Mouse (Mus musculus): ENCODE results near the gene Vps37c. TPM values are rescaled to one million over a fixed set of nuclear protein-coding genes. Genes with fewer than 3 reads are reported as not detected.

Gene Vps37c
- total RNA-seq, 1 experiment from 2014 or later = 19.1 TPM

DNA sequence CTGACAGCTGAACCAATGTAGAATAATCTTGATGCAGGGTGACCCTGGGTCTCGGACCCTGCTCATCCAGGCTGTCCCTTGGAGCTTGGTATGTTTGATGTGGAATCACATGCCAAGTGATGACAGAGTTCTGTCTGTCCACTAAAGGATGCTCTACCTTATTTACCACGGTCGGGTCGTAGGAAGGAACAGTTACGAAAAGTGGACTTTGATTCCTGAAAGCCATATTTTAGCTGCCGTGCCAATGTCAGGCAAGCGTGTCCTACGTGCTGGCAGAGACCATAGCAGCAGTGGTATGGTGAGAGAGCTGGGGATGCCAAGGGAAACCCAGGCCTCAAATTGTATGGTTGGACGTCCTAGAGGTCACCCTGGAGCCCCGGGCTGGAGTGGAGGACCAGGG is 25.0 kb downstream of the Vps37c start:
- DNase-seq = no peak

DNA sequence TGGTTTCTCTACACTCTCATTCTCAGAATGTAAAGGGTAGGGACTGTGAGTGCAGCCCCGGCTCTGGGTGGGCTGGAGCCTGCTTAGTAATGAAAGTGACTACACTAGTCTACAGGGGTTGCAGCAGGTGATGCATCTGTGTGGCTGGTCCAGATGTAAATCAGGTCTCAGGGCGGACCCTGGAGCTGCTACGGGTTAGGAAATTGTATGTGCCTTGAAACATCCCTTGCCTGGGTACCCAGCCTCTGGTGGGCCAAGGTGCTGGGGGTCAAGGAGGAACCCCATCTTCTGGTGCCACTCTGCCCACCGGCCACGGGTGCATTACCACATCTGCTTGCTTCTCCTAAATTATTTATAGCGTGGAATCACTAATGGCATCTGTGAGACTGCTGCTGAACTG is 25.6 kb downstream of the Vps37c start:
- no peak for DNase-seq

DNA sequence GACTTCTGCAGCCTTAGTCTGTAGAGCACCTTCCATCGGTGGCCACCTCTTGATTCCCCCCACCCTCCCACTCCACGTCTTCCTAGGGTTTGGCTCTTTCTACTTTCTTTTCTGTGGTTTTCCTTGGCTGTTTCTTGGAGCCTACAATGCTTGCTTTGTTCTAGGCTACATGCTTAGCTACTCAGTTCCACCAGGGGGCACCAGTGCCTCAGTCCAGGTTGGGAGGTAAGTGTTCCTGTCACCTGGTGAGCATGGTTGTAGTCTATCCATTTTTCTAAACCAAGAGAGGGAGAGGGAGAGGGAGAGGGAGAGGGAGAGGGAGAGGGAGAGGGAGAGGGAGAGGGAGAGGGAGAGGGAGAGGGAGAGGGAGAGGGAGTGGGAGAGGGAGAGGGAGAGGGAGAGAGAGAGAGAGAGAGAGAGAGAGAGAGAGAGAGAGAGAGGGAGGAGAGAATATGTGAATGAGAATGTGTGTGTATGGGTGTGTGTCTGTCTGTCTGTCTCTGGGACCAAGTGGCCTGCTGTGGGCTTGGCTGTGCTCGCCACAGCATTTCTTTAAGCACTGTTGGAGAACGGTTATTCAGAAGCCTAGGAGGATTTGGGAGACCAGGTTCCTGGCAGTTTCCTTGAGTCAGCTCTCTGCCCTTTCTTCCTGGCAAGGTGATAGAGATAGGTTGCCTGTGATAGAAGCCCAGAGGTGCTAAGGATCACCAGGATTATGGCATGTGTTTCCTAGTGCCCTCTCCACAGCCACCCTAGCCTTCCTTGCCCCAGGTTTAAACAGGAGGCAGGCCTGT is 26.3 kb downstream of the Vps37c start:
- DNase-seq = peak; percentile 86

DNA sequence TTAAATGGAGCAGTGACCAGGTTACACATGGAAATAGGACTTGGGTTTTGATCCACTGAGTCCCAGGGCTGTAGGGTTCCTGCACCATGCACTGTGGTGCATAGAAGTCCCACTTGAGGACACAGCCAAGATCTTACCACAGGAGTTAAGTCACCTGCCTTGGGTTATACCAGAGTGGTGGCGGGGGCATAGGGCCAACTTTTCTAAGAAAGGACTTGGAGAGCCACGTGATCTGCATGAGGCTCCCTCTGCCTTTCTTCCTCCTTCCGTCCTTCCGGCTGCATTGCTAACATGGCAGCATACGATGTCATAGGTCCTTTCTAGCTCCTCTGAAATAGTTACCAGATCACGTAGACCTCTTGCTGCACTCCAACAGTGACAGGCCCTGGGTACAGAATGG is 26.9 kb downstream of the Vps37c start:
- DNase-seq = no peak

DNA sequence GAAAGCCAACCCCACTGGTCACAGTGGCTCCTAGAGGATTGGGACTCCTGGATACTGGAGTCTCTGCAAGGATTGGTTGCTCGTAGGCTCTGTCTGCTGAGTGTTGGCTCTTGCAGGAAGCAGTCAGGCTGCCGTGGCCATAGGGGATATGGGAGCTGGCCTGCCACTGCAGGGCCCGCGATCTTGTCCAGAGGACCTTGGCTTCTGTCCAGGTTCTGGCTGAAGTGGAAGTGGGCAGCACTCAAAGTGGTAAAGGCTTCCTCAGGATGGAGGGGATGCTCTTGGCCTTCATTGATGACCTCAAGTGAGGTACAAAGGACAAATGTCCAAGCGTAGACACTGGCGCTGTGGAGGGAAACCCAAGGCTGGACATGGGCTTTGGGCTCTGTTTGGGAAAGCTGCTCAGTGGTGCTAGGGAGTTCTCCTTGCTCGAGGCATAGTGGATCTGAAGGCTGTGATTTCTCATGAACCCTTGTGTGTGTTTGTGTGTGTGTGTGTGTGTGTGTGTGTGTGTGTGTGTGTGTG is 29.8 kb downstream of the Vps37c start:
- peak; percentile 65 for DNase-seq

DNA sequence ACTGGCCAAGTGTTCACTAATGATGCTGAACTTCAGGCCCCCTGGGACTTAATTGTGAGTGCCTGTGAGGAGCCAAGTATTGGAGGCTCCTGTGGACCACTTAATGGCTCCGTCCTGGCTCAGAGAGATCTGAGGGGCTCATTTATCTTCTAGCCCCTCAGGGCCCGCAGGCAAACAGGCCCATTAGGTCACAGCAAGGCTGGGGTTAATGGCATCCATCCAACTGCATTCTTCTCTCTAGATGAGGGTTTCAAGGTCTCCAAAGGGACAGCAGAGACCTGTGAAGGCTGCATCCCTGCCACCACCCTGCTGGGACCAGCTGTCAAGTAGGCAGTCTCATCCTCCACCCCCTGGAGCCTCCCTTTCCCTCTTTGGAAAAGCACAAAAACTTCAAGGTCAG is 31.2 kb downstream of the Vps37c start:
- peak; percentile 35 for DNase-seq

DNA sequence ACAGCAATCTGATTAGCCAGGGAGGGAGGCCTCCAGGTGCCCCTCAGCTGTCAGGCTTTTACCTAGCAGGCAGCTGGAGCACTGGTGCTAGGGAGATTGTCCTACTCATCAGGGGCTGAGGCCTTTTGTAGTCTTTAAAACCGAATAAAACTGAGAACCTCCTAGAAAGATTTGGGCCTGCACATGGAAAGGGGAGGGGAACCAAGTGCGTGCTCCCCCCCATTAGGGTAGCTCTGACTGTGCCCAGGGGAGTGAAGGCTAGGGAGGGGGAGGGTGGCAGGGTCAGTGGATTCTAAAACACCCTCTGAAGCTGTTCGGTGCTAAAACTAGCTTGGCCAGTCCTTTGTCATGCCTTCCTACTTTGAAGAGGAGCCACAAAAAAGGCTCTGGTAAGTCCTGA is 32.0 kb downstream of the Vps37c start:
- no peak for DNase-seq

DNA sequence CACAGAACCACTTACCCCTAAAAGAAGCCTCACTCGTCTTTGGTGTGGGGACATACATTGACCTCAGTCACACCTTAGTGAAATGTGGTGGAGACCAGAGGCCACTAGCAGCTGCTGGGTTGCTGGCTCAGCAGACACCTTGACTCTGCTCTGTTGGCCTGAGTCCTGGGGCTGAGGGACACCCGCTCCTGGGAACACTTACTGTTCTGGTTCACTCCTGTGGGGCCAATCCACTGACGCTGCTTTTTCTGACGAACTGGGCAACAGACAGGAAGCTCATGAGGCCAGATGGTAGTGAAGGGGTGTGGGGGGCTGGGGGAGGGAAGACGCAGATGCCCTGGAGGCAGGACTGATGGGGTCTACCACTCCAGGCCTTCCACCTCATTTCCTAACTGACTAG is 32.5 kb downstream of the Vps37c start:
- DNase-seq = no peak

DNA sequence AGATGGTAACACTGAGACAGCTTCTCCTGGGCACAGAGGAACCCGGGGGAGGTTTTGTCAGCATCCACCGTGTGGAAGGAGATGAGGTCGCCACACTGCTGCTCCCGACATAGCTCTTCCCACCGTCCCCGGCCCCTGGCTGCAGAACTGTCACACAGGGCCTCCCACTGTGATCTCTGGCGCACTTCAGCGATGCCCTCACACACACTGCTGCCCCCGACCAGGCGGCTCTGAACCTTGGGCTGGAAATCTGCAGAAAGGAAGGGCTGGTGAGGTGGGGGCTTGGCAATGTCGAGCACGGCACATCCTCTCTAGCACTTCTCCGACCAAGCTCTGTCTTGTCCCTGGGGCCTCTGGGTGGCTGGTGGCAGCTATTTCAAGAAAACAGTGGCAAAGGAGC is 34.5 kb downstream of the Vps37c start:
- DNase-seq = no peak

DNA sequence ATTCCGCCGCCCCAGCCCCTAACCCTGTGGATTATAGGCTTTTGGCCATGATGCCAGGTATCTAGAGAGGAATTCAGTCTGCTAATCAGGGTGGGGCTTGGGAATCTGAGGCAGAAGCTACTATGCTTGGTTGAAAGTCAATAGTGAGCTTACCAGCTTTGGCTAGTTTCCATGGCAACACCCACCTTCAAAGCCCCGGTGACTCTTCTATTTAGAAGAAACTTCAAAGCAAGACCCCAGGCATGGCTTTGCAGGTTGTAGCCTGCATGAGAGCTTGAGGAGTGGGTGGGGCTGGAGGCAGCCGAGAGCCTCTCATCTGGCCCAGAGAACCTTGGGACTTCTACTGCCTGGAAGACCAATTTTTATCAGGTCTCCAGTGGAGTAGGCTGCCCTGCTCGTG is 35.1 kb downstream of the Vps37c start:
- DNase-seq = no peak

DNA sequence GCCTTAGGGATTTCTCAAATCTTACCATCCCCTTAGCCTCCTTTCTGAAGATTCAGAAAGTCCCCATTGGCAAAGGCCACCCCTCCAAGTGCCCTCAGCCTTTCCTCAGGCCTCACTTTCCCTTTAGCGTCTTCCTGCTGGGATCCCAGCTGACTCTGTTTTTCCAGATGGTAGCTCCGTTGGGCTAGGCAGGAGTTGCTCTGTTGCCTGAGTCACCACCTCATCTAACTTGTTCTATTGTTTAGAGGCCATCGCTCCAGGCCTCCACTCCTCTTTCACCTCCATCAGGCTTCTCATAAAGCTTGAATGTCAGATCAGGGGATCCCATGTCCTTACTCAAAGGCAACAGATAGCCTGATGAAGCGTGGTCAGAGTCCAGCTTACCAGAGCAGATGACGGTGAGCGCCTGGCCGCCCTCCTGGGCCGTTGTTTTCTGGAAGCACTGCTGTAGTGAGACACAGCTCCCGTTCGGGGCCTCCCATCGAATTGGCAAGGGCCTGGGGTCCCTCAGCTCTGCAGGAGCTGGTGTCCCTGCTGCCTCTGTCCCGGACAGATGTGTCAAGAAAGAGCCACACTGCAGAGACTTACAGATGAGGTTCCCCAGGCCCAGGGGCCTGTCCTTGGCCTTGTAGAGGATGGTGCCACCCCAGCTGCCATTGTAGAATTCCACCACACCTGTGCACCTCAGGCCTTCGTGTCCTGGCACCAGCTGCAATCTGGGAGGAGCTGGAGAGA is 36.3 kb downstream of the Vps37c start:
- DNase-seq = no peak

DNA sequence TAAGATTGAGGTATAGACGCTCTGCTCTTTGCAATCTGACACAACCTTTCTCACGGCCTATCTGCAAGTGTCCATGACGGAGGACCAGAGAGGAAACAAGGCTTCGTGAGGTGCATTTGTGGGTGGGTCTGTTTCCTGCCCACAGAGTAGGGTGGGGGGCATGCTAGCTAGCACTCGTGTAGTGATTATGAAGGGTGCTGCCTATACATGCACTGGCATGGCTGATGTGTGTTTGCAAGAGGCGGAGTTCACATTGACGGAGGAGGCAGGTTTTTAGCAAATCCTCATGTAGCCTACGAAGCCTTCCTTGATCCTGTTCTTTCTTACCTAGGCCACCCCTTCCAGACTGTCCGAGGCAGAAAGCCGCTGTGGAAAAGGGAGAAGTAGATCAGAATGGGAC is 41.4 kb downstream of the Vps37c start:
- DNase-seq = no peak

DNA sequence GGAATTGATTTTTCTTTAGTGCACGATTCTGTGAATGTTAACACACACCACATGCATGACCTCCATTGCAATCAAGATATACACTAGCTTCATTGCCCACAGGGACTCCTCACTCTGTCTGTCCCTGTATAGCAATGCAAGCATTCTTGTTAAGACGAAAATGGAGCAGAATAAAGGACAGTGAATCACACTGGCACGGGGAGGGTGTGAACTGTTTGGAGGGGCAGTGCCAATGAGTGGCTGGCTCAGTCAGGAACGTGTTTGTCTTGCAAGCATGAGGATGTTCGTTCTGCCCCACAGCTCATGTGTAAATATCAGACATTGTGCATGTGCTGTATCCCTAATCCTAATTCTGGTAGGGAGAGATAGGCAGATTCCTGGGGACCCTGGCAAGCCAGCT is 41.9 kb downstream of the Vps37c start:
- no peak for DNase-seq

DNA sequence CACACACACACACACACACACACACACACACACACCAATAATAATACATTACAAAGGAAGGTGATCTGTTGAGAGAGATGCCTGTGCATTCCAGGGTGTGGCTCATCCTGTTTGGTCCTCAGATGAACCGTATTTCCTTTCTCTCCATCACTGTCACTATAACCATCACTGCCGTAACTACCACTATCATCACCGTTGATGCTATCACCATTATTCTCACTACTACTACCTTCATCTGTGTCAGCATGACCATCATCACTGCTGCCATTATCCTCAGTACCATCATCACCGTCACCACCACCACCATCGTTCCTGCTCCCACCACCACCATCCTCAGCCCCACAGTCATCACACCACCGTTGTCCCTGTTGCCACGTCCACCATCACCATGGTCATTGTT is 43.4 kb downstream of the Vps37c start:
- no peak for DNase-seq

DNA sequence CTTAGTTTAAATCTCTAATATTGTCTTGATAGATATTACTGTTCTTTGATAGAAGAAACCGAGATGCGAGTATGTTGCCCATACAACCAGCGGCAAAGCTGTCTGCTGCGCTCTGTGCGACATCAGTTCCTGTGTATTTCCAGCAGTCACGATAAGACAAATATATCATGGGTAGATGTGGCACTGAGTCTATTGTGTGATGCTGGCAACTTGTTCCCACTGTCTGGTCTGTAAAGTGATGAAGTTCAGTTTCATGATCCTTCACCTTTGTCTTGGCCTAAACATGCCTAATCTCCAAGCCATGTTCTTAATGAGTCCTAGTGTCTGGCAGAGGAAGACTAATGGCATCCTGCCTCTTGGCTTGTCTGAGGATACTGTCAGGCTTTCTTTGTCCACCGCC is 44.2 kb downstream of the Vps37c start:
- no peak for DNase-seq

DNA sequence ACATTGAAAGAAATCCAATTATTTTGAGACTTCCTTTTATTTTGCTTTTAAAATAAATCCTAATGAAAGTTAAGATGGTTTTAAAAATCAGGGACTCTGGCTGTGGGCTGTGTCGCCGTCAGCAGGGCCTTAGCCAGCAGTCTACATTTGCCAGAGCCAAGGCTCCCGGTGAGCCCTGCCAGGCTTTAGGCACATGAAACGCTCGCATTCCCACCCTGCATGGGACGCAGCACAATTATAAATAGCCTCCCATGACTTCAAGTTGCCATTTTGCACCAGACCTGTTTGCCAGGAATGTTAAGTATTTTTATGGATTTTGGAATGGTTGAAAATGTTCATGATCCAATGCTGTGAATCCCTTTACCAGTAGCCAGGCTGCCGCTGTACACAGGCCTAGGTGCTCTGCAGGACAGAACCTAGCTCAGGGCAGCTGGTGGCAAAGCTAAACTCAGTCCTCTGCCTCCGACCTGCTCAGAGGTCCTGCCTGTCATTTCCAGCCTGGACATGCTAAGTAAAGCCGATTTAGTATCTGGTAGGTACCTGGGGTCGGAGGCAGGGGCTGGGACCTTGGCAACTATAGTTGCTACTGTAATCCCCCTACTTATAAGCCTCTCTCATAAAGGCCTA is 45.1 kb downstream of the Vps37c start:
- DNase-seq = no peak

DNA sequence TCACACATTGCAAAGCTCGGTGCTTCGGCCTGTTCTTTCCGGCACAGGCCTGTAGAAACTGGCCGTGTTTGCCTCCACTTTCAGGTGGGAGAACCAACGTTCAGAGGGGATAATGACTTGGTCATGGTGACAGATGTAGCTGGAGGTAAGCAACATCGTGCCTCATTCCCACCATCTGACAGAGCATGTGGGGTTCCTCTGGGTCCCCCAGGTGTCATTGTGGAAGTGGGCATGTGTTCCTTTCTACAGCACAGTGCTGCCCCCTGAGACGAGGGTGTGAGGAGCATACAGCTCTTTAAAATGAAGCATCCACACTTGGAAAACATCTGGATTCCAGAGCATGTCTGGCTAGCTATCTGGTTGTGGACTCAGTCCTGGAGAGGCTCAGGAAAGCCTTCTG is 46.0 kb downstream of the Vps37c start:
- no peak for DNase-seq

DNA sequence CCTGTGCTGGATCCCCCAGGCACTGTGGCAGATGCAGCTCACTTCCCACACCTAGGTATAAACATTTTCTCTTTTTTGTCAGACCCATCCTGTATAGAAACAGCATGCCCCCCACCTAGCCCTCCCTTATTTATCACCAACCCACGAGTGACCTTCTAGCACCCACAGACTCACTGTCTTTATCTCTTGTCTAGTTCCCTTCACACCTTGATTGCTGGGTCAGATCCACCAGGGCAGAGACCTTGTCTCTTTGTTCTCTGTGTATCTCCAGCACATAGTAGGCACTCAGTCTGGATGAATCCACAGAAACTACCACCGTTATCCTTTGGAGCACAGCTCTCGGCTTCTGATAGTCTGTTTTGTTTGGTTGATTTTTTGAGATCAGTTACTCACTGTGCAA is 46.5 kb downstream of the Vps37c start:
- DNase-seq = no peak

DNA sequence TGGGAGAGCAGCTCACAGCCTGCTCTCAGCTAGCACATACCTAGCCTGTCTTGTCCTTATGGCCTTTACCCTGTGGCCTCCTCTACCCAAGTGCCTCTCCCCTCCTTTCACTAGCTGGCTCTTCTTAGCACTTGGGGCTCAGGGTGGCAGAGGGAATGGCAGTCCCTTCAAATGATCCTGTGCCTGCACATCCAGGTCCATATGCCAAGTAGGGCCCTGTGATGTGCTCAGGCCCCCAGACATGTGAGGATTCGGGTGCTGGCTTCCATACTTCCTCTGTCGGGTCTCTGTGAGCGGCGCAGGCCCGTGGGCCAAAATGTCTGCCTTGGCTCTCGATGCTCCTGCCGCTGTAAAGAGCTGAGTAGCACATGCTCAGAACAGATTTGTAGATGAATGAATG is 47.3 kb downstream of the Vps37c start:
- no peak for DNase-seq

DNA sequence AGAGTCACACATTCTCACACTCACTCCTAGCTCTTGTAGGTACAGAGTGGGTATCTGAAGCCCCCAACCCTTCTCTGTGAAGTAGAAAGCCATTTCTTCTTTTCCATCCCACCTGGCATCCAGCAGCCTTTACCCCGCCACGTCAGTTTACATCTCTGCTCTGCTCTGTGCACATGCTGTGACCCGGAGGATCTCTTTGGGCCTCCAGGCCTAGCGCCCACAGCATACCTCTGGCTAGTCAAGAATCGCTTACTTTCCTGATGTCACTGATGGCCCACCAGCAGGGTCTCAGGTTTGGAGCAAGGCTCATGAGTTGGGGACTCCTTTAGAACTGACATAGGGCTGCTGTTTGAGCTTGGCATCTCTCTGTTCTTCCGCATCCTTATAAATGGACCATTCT is 49.5 kb downstream of the Vps37c start:
- DNase-seq = no peak

DNA sequence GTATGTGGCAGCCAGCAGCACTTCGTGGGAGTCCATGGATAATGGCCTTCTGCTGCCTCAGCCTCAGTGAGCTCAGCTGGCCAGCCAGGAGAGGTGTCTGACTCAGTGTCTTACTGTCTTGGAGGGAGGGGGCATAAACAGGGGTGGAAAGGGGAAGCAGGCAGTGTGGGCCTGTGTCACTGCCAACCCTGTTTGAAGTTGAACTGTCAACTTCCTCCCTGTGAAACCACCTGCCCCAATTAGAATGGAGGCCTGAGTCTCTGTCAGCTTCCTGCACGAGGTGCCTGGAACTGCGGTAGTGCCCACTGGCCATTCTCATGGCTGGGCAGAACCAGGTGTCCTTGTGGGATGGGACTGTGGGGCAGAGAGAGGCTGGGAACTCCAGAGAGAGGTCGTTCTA is 50.3 kb downstream of the Vps37c start, which contains the start of gene Cd5:
Gene Cd5 (minus strand): TSS at position 192 of the 400 bp plus-strand sequence.
- DNase-seq = no peak

DNA sequence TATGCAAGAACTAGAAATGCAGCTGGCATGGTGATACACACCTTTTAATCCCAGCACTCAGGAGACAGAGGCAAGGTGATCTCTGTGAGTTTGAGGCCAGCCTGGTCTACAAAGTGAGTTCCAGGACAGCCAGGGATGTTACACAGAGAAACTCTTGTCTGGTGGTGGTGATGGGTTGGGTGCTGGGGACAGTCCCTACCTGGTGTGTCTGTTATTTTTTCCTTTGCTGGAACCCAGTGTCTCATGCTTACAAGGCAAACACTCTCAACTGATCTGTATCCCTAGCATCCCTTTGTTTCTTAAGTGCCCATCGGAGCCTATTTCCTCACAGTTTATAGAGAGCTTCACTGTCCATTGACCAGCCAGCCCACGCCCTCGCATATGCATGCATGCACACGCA is 51.4 kb downstream of the Vps37c start:
- DNase-seq = no peak

Data from adrenal gland, postnatal 14 days (tissue).